Mouse (Mus musculus): ENCODE data around the gene Ppp2r3d. TPM values are rescaled to one million over a fixed set of nuclear protein-coding genes. Genes with fewer than 3 reads are reported as not detected.
"Not testable (repeated sequence)": the region's sequence is repeated elsewhere in the genome, so short reads cannot be mapped to it uniquely, and the experiment has no call there.

Gene Ppp2r3d
- 10 to 100 TPM; 32.5 to 37.0 TPM for total RNA-seq (2021)
- long read RNA-seq, experiment 1: 0 reads
- long read RNA-seq, experiment 2: 0 reads

GRCm38 (mm10) chr9:124476096-124476902 lies at the start of gene Ppp2r3d:
Gene Ppp2r3d, minus strand, starts transcription at chr9:124476898.
- no peak for DNase-seq

GRCm38 (mm10) chr9:124493693-124494092 lies 17.0 kb upstream of the Ppp2r3d start, which contains the start of gene Gm21836:
Gene Gm21836, minus strand, starts transcription at chr9:124493793.
- not testable (repeated sequence) for DNase-seq

- DNase-seq: not testable (repeated sequence)
Measured at GRCm38 (mm10) chr9:124480361-124480980, 3.8 kb upstream of the Ppp2r3d start.

GRCm38 (mm10) chr9:124478081-124478480 lies 1.4 kb upstream of the Ppp2r3d start:
- no peak for DNase-seq

GRCm38 (mm10) chr9:124475689-124476088 lies 1.0 kb downstream of the Ppp2r3d start:
- DNase-seq: no peak

- no peak for DNase-seq
Measured at GRCm38 (mm10) chr9:124456572-124456971, 20.1 kb downstream of the Ppp2r3d start.

GRCm38 (mm10) chr9:124442533-124442855 lies 34.2 kb downstream of the Ppp2r3d start:
- DNase-seq: peak; percentile 5

- peak; percentile 14 for DNase-seq
Measured at GRCm38 (mm10) chr9:124441681-124442532, 34.8 kb downstream of the Ppp2r3d start.

- DNase-seq: peak; percentile 34
Measured at GRCm38 (mm10) chr9:124440724-124441045, 36.0 kb downstream of the Ppp2r3d start.

GRCm38 (mm10) chr9:124439848-124440723 lies 36.6 kb downstream of the Ppp2r3d start:
- peak; percentile 39 for DNase-seq

- DNase-seq: peak; percentile 7
Measured at GRCm38 (mm10) chr9:124439403-124439847, 37.3 kb downstream of the Ppp2r3d start.

- DNase-seq: peak; percentile 6
Measured at GRCm38 (mm10) chr9:124438686-124439346, 37.9 kb downstream of the Ppp2r3d start.

- DNase-seq: peak; percentile 87
Measured at GRCm38 (mm10) chr9:124425411-124425885, 51.2 kb downstream of the Ppp2r3d start.

- peak; percentile 99 for DNase-seq
Measured at GRCm38 (mm10) chr9:124424542-124425410, 51.9 kb downstream of the Ppp2r3d start.

GRCm38 (mm10) chr9:124424292-124424541 lies 52.5 kb downstream of the Ppp2r3d start:
- DNase-seq: no peak

GRCm38 (mm10) chr9:124423552-124424291 lies 53.0 kb downstream of the Ppp2r3d start:
- DNase-seq: peak; percentile 98

GRCm38 (mm10) chr9:124422900-124423551 lies 53.7 kb downstream of the Ppp2r3d start:
- DNase-seq: peak; percentile 95

GRCm38 (mm10) chr9:124422427-124422826 lies 54.3 kb downstream of the Ppp2r3d start:
- DNase-seq: no peak

GRCm38 (mm10) chr9:124412921-124413320 lies 63.8 kb downstream of the Ppp2r3d start:
- no peak for DNase-seq
